Mouse (Mus musculus) midbrain, embryonic 15.5 days (tissue): ENCODE results near the gene Tekt1. TPM values are rescaled to one million over a fixed set of nuclear protein-coding genes. Genes with fewer than 3 reads are reported as not detected.

ENCODE experiments used
- ATAC-seq: fragments of 200-750 bp; cut with Nextera tagmentation; replicated peaks from 2 replicates; pipeline ENCODE4 v1.8.0; 2017; ENCODE audit warnings: moderate TSS enrichment
- H3K27ac ChIP-seq: fragments of 300-500 bp; sonication (generic); 2 replicates; pipeline ENCODE4 v1.5.1; 2015; ENCODE audit warnings: mild to moderate bottlenecking, inconsistent platforms
- H3K27me3 ChIP-seq: fragments of 300-500 bp; sonication (generic); replicated peaks from 2 replicates; pipeline ENCODE4 v1.6.1; 2015; ENCODE audit warnings: inconsistent platforms
- H3K36me3 ChIP-seq: fragments of 300-500 bp; sonication (generic); replicated peaks from 2 replicates; pipeline ENCODE4 v1.6.1; 2015; ENCODE audit warnings: inconsistent platforms
- H3K4me1 ChIP-seq: fragments of 300-500 bp; sonication (generic); 2 replicates; pipeline ENCODE4 v1.6.1; 2015; ENCODE audit warnings: inconsistent platforms
- H3K4me2 ChIP-seq: fragments of 300-500 bp; sonication (generic); 2 replicates; pipeline ENCODE4 v1.6.1; 2015; ENCODE audit warnings: inconsistent platforms, mild to moderate bottlenecking, moderate library complexity
- H3K4me3 ChIP-seq: fragments of 300-500 bp; sonication (generic); 2 replicates; pipeline ENCODE4 v1.5.1; 2015; ENCODE audit warnings: mild to moderate bottlenecking, inconsistent platforms
- H3K9ac ChIP-seq: fragments of 300-500 bp; sonication (generic); 2 replicates; pipeline ENCODE4 v1.6.1; 2015; ENCODE audit warnings: mild to moderate bottlenecking, inconsistent platforms
- H3K9me3 ChIP-seq: fragments of 300-500 bp; sonication (generic); 2 replicates; pipeline ENCODE4 v1.6.1; 2016; ENCODE audit warnings: inconsistent platforms
- WGBS: fragments of 180-500 bp; shearing (Covaris S2); methylation state at CpG from one replicate; pipeline ENCODE4 v1.1.7; 2015; ENCODE audit warnings: mixed read lengths; 5-methylcytosine and 5-hydroxymethylcytosine counted together
- polyA plus RNA-seq: library from polyadenylated mRNA; unstranded; fragments of >200 nt; fragmentation: Nextera tagmentation; extraction: Ambion mirVana; gene quantifications from 2 replicates; pipeline ENCODE4 v1.2.1, GENCODE M21; 2015

The Tekt1 gene
- polyA plus RNA-seq, 1 experiment from 2014 or later: 11.2 TPM

- no peak overlapping the region for H3K27ac ChIP-seq
- no peaks in the 10 kb centered on the region for H3K9me3 ChIP-seq
- no peak overlapping the region for H3K4me3 ChIP-seq
- WGBS: 83% methylated on average over 5 of the region's 5 CpGs
- H3K36me3 ChIP-seq: no peaks in the 10 kb centered on the region
- no peak overlapping the region for H3K4me2 ChIP-seq
- H3K9ac ChIP-seq: no peak overlapping the region
- no peaks in the 10 kb centered on the region for H3K27me3 ChIP-seq
- no peak for ATAC-seq
- no peaks in the 10 kb centered on the region for H3K4me1 ChIP-seq
Measured at GRCm38 (mm10) chr11:72402017-72402416, 39.8 kb upstream of the Tekt1 start.

- H3K4me2 ChIP-seq: no peak overlapping the region
- no peaks in the 10 kb centered on the region for H3K27me3 ChIP-seq
- no peak for ATAC-seq
- WGBS: 91% methylated on average over 12 of the region's 12 CpGs
- H3K9me3 ChIP-seq: no peaks in the 10 kb centered on the region
- H3K4me1 ChIP-seq: no peaks in the 10 kb centered on the region
- H3K27ac ChIP-seq: no peak overlapping the region
- H3K4me3 ChIP-seq: no peak overlapping the region
- H3K9ac ChIP-seq: no peak overlapping the region
- H3K36me3 ChIP-seq: no peaks in the 10 kb centered on the region
Measured at GRCm38 (mm10) chr11:72401068-72401467, 38.8 kb upstream of the Tekt1 start.

GRCm38 (mm10) chr11:72397811-72398525 is 35.7 kb upstream of the Tekt1 start:
- Histone ChIP-seq H3K4me1 (no peaks in the 10 kb centered on the region), H3K4me3 (no peak overlapping the region), H3K36me3 (no peaks in the 10 kb centered on the region), H3K27me3 (no peaks in the 10 kb centered on the region), H3K9me3 (no peaks in the 10 kb centered on the region), H3K27ac (no peak overlapping the region), H3K4me2 (no peak overlapping the region), H3K9ac (no peak overlapping the region)
- ATAC-seq: no peak
- 87% methylated on average over 8 of the region's 8 CpGs for WGBS

GRCm38 (mm10) chr11:72397072-72397471 is 34.8 kb upstream of the Tekt1 start:
- 79% methylated on average over 10 of the region's 10 CpGs for WGBS
- Histone ChIP-seq H3K4me1 (no peaks in the 10 kb centered on the region), H3K4me2 (no peak overlapping the region)

GRCm38 (mm10) chr11:72396621-72397020 is 34.4 kb upstream of the Tekt1 start:
- no peak overlapping the region for H3K4me3 ChIP-seq
- 88% methylated on average over 7 of the region's 7 CpGs for WGBS

More at GRCm38 (mm10) chr11:72397072-72397471, 34.8 kb upstream of the Tekt1 start:
- no peak overlapping the region for H3K9ac ChIP-seq
- H3K27me3 ChIP-seq: no peaks in the 10 kb centered on the region
- no peak for ATAC-seq
- no peaks in the 10 kb centered on the region for H3K36me3 ChIP-seq
- H3K27ac ChIP-seq: no peak overlapping the region
- H3K4me3 ChIP-seq: no peak overlapping the region
- H3K9me3 ChIP-seq: no peaks in the 10 kb centered on the region

DNA sequence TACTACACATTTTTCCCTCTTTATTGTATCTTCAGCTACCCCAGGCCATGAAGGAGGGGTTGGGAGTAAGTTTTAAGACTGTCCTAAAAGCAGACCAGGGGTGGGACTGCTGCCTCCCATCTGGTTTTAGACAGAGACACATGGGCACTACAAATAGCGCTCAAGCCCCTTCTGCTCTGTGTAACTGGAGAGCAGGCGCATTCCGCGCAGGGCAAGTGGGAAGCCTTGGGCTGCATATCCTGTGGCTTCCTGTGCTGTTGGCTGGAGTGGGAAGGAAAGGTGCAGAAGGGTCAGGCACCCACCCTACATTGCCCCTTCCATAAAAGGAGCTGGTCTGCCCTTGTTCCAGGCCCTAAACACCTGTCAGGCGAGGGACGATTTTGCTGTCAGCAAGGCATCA is 33.4 kb upstream of the Tekt1 start:
- H3K4me2 ChIP-seq: no peak overlapping the region
- no peak overlapping the region for H3K9ac ChIP-seq
- WGBS: 86% methylated on average over 6 of the region's 6 CpGs
- no peaks in the 10 kb centered on the region for H3K36me3 ChIP-seq
- no peak overlapping the region for H3K4me3 ChIP-seq
- ATAC-seq: no peak
- no peaks in the 10 kb centered on the region for H3K4me1 ChIP-seq
- H3K9me3 ChIP-seq: no peaks in the 10 kb centered on the region
- H3K27me3 ChIP-seq: no peaks in the 10 kb centered on the region; the same call in 1 of the 2 replicates
- no peak overlapping the region for H3K27ac ChIP-seq

More at GRCm38 (mm10) chr11:72396621-72397020, 34.4 kb upstream of the Tekt1 start:
- H3K27me3 ChIP-seq: no peaks in the 10 kb centered on the region
- H3K27ac ChIP-seq: no peak overlapping the region
- H3K4me2 ChIP-seq: no peak overlapping the region
- no peak overlapping the region for H3K9ac ChIP-seq
- no peaks in the 10 kb centered on the region for H3K4me1 ChIP-seq
- no peaks in the 10 kb centered on the region for H3K36me3 ChIP-seq
- H3K9me3 ChIP-seq: no peaks in the 10 kb centered on the region
- no peak for ATAC-seq

DNA sequence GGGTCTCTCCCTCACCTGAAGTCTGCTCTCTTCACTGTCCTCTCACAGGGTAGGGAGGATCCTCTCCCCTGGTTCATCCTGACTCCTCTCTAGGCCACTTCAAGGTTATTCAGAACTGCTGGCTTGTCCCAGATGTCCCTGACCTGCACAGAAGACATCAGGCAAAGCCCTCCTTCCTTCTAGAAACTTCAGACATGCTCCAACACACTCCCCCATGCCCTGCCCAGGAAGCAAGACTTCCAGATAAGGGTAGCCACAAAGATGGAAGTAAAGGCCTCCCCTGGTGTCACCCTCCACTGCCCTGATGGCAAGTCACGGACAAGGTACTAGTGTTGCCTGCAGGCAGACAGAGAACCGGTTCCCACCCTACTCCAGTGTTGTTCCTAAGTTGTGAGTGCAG is 32.5 kb upstream of the Tekt1 start:
- no peaks in the 10 kb centered on the region for H3K9me3 ChIP-seq
- no peaks in the 10 kb centered on the region for H3K4me1 ChIP-seq
- 75% methylated on average over 2 of the region's 2 CpGs for WGBS
- H3K27ac ChIP-seq: no peak overlapping the region
- no peak overlapping the region for H3K4me2 ChIP-seq
- ATAC-seq: no peak
- no peak overlapping the region for H3K9ac ChIP-seq
- H3K27me3 ChIP-seq: no peaks in the 10 kb centered on the region; the same call in 1 of the 2 replicates
- no peak overlapping the region for H3K4me3 ChIP-seq
- no peaks in the 10 kb centered on the region for H3K36me3 ChIP-seq

GRCm38 (mm10) chr11:72393669-72394068 is 31.4 kb upstream of the Tekt1 start:
- Histone ChIP-seq H3K9me3 (no peaks in the 10 kb centered on the region), H3K27me3 (no peaks in the 10 kb centered on the region; the same call in 1 of the 2 replicates), H3K9ac (no peak overlapping the region), H3K4me3 (no peak overlapping the region), H3K36me3 (no peaks in the 10 kb centered on the region), H3K4me1 (no peaks in the 10 kb centered on the region), H3K4me2 (no peak overlapping the region), H3K27ac (no peak overlapping the region)
- 48% methylated on average over 5 of the region's 5 CpGs for WGBS
- ATAC-seq: no peak

DNA sequence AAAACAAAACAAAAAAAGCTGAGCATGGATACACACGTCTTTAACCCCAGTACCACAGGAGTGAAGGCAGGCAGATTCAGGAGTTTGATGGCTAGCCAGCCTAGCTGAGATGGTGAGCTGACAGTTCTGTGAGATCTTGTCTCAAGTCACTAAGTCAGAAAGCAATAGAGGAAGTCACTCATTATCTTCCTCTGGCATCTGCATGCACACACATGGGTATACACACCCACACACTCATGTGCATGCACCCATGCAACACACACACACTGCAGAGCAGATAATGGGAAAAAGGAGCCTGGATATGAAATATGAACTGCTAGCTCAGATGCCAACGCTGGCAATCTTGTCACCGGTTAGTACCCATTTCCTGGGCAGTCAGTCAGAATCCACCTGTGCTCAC is 31.0 kb upstream of the Tekt1 start:
- Histone ChIP-seq H3K36me3 (no peaks in the 10 kb centered on the region), H3K27ac (no peak overlapping the region), H3K27me3 (no peaks in the 10 kb centered on the region; the same call in 1 of the 2 replicates), H3K4me2 (no peak overlapping the region), H3K4me3 (no peak overlapping the region), H3K9ac (no peak overlapping the region), H3K4me1 (no peaks in the 10 kb centered on the region), H3K9me3 (no peaks in the 10 kb centered on the region)
- 92% methylated on average over 3 of the region's 3 CpGs for WGBS
- ATAC-seq: no peak

DNA sequence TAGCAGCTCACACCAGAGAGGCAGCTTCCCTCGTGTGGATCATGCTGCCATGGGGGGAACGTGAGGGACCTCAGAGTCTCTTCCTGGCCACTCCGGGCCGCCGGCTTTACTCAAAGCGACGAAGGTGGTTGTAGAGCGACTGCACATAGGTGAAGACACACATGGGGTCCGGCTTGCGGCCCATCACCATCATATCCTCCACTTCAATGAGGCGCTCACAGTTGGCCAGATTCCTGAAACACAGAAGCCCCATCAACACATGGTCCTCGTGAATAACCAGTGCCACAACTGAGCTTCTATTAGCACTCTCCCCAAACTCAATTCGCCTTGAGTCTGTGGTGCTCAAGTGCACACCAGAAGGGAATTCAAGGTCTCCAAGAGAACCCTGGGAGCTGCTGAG is 28.9 kb upstream of the Tekt1 start:
- H3K4me1 ChIP-seq: no peaks in the 10 kb centered on the region
- no peak overlapping the region for H3K9ac ChIP-seq
- no peak overlapping the region for H3K27ac ChIP-seq
- 92% methylated on average over 13 of the region's 13 CpGs for WGBS
- no peak overlapping the region for H3K4me2 ChIP-seq
- no peak overlapping the region for H3K4me3 ChIP-seq
- no peaks in the 10 kb centered on the region for H3K36me3 ChIP-seq
- ATAC-seq: no peak
- H3K27me3 ChIP-seq: no peaks in the 10 kb centered on the region; the same call in 1 of the 2 replicates
- no peaks in the 10 kb centered on the region for H3K9me3 ChIP-seq

DNA sequence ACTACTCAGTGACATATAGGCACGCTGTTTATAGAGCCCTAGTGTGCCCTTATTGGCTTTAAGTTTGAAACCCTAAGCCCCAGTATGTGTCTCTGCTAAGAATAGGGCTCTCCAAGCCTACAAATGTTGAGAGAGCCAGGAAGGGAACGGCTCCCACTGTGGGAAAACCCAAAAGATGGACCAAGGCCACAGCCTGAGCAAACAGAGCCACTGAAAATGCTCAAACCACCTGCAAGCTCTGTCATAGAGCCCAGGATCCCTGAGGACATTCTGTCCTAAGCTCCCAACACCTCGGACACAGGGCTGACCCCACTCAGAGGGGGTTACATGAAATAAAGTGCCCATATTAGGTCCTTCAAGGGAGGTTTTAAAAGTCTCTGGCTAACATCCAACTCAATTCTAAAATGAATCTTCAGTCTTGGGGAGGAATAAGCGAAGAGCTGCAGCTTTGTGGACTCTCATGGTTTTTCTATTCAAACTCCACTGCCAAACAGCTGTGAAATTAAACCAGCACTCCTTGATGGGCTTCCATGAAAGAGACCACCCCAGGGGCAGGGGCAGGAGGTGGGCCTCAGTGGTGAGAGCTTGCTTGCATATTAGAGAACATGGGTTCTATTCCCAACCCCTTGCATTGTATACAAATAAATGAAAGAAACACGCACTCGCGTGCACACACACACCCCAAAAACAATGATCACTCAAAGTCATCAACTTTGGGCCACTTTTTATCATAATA is 27.3 kb upstream of the Tekt1 start:
- Histone ChIP-seq H3K4me3 (no peak overlapping the region), H3K4me2 (no peak overlapping the region), H3K9ac (no peak overlapping the region), H3K9me3 (no peaks in the 10 kb centered on the region), H3K27ac (no peak overlapping the region), H3K36me3 (no peaks in the 10 kb centered on the region), H3K27me3 (no peaks in the 10 kb centered on the region; the same call in 1 of the 2 replicates), H3K4me1 (no peaks in the 10 kb centered on the region)
- ATAC-seq: no peak
- 87% methylated on average over 7 of the region's 7 CpGs for WGBS

GRCm38 (mm10) chr11:72388113-72388529 is 25.9 kb upstream of the Tekt1 start:
- no peak for ATAC-seq
- Histone ChIP-seq H3K4me2 (no peak overlapping the region), H3K27me3 (no peaks in the 10 kb centered on the region; the same call in 1 of the 2 replicates), H3K9me3 (no peaks in the 10 kb centered on the region), H3K9ac (no peak overlapping the region), H3K36me3 (no peaks in the 10 kb centered on the region), H3K27ac (no peak overlapping the region), H3K4me3 (no peak overlapping the region), H3K4me1 (no peaks in the 10 kb centered on the region)
- WGBS: 92% methylated on average over 6 of the region's 6 CpGs
